ENCODE assay signal across 15 mouse cellular contexts in the genomic region with DNA sequence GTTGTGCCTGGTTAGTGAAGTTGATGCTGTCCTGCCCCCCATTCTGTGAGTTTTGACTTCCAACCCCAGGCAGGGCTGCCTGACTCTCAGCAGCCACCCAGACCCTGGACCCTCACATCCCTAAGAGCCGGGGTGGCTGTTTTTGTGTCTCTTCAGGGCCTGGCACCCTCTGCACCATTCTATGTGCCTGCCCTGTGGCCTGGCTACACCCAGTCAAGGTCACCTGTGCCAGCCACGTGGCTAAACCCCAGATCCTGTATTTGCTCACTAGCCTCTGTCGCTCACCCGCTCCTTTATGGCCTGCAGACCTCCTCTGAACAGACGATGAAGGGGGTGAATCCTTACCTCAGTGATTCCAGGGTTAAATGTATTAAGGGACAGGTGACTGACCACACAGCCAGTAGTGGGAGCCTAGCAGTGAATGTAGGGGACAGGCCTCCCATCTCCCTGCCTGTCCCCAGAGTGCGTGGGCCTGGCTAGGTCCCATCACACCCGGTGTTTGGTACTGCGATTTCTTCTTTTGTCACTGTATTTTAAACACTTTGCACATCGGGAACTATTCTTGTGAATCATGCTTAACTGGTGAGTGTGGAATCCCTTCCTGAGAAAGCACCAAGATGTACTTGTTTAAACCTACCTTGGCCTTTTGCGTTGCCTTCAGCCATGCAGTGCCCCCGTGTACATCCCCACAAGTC. TPM values are rescaled to one million over a fixed set of nuclear protein-coding genes. Genes with fewer than 3 reads are reported as not detected.
DNase-seq lines count a peak whose midpoint lies in the region; ATAC-seq and TF ChIP-seq lines count a peak whose summit lies in the region.
"Had no signal": no experiment of that assay in that cellular context is flagged by ENCODE, and none has a peak within 500 bp of the region (broad histone marks: within the 10 kb centered on the region; RNA-seq: fewer than 3 reads in every experiment).

No protein-coding gene starts in this region.

- no peak overlapping the region for H3K4me2 ChIP-seq in forebrain, embryonic 13.5 days
- no peak overlapping the region for H3K4me2 ChIP-seq in forebrain, embryonic 11.5 days (ENCODE audit: low read depth, low read length, severe bottlenecking)
- peak overlapping the region; percentile 29; the same call in 1 of the 2 replicates for H3K4me2 ChIP-seq in midbrain, postnatal 0 days (ENCODE audit: low read depth, low read length, poor library complexity, severe bottlenecking)
- peak overlapping the region; percentile 76 for H3K4me2 ChIP-seq in forebrain, postnatal 0 days (ENCODE audit: low read depth)
- H3K4me2 ChIP-seq: heart, embryonic 15.5 days had no signal

- H3K27me3 ChIP-seq in forebrain, embryonic 13.5 days, result peaks cover 17% of the 10 kb centered on the region
- peaks cover 24% of the 10 kb centered on the region for H3K27me3 ChIP-seq in forebrain, embryonic 11.5 days (ENCODE audit: control insufficient read depth, insufficient read depth, low read length)
- no peaks in the 10 kb centered on the region for H3K27me3 ChIP-seq in midbrain, postnatal 0 days (ENCODE audit: insufficient read depth, low read length)
- H3K27me3 ChIP-seq in midbrain, embryonic 10.5 days (ENCODE audit: low read depth, poor library complexity, severe bottlenecking), result peaks cover 61% of the 10 kb centered on the region
- no peaks in the 10 kb centered on the region for H3K27me3 ChIP-seq in forebrain, postnatal 0 days (ENCODE audit: insufficient read depth, low read length)

- H3K9ac ChIP-seq in forebrain, embryonic 13.5 days, result no peak overlapping the region
- no peak overlapping the region for H3K9ac ChIP-seq in forebrain, embryonic 11.5 days (ENCODE audit: low read length)
- H3K9ac ChIP-seq in midbrain, postnatal 0 days (replicated peaks; ENCODE audit: low read length, poor library complexity, severe bottlenecking), result no peak overlapping the region
- no peak overlapping the region for H3K9ac ChIP-seq in forebrain, postnatal 0 days
- H3K9ac ChIP-seq: heart, embryonic 15.5 days had no signal

- H3K4me1 ChIP-seq in forebrain, embryonic 13.5 days, result peaks cover 48% of the 10 kb centered on the region
- 0 out of 2 replicates have a peak, but pooled peaks cover 1% of the 10 kb centered on the region for H3K4me1 ChIP-seq in forebrain, embryonic 11.5 days (replicated peaks; ENCODE audit: control insufficient read depth, insufficient read depth, low read length)
- peaks cover 15% of the 10 kb centered on the region for H3K4me1 ChIP-seq in midbrain, postnatal 0 days (ENCODE audit: insufficient read depth, low read length)
- H3K4me1 ChIP-seq in midbrain, embryonic 10.5 days, result peaks cover 27% of the 10 kb centered on the region
- peaks cover 25% of the 10 kb centered on the region; the same call in 1 of the 2 replicates for H3K4me1 ChIP-seq in forebrain, postnatal 0 days (ENCODE audit: insufficient read depth)

- H3K9me3 ChIP-seq in forebrain, embryonic 13.5 days (replicated peaks), result no peaks in the 10 kb centered on the region
- no peaks in the 10 kb centered on the region for H3K9me3 ChIP-seq in forebrain, embryonic 11.5 days (ENCODE audit: control insufficient read depth, low read length)
- H3K9me3 ChIP-seq in midbrain, postnatal 0 days (ENCODE audit: low read length), result no peaks in the 10 kb centered on the region
- no peaks in the 10 kb centered on the region for H3K9me3 ChIP-seq in midbrain, embryonic 10.5 days (replicated peaks)
- H3K9me3 ChIP-seq in forebrain, postnatal 0 days (ENCODE audit: low read length), result no peaks in the 10 kb centered on the region
- H3K9me3 ChIP-seq: heart, embryonic 15.5 days had no signal

- DNase-seq in forebrain, embryonic 11.5 days (ENCODE audit: low spot score), result no peak
- DNase-seq in kidney, postnatal 36 days, result peak; percentile 23 to 34
- DNase-seq in kidney, postnatal 14 days, result no peak
- DNase-seq in midbrain, postnatal 0 days (ENCODE audit: low spot score), result no peak
- no peak for DNase-seq in midbrain, embryonic 10.5 days (ENCODE audit: low spot score)
- no peak for DNase-seq in forebrain, postnatal 0 days
- DNase-seq: adrenal gland, postnatal 25 days; gastrocnemius, postnatal 14 days; heart, adult 2 months; layer of hippocampus, postnatal 36 days; lung, adult 18-20 months; thymus, postnatal 25 days had no signal

- ATAC-seq in forebrain, embryonic 13.5 days, result no peak
- ATAC-seq in forebrain, embryonic 11.5 days (replicated peaks; ENCODE audit: low FRiP score), result no peak
- ATAC-seq in midbrain, postnatal 0 days (ENCODE audit: low FRiP score), result no peak
- no peak for ATAC-seq in forebrain, postnatal 0 days

- H3K4me3 ChIP-seq in forebrain, embryonic 13.5 days, result no peak overlapping the region
- H3K4me3 ChIP-seq in forebrain, embryonic 11.5 days (ENCODE audit: low read depth, low read length), result no peak overlapping the region
- H3K4me3 ChIP-seq in midbrain, postnatal 0 days (ENCODE audit: low read depth, low read length), result no peak overlapping the region
- H3K4me3 ChIP-seq in midbrain, embryonic 10.5 days, result no peak overlapping the region
- no peak overlapping the region for H3K4me3 ChIP-seq in forebrain, postnatal 0 days (ENCODE audit: low read depth, low read length)
- H3K4me3 ChIP-seq: heart, adult 2 months; heart, embryonic 15.5 days had no signal

- 83% methylated on average over 11 of the region's 11 CpGs for WGBS in forebrain, embryonic 13.5 days
- WGBS in forebrain, embryonic 11.5 days, result 87% methylated on average over 11 of the region's 11 CpGs
- 81% methylated on average over 11 of the region's 11 CpGs for WGBS in midbrain, postnatal 0 days
- 89% methylated on average over 11 of the region's 11 CpGs for WGBS in midbrain, embryonic 10.5 days
- WGBS in forebrain, postnatal 0 days, result 74% methylated on average over 11 of the region's 11 CpGs

- no peaks in the 10 kb centered on the region for H3K36me3 ChIP-seq in forebrain, embryonic 13.5 days (ENCODE audit: poor library complexity, severe bottlenecking)
- no peaks in the 10 kb centered on the region for H3K36me3 ChIP-seq in forebrain, embryonic 11.5 days (ENCODE audit: control insufficient read depth, insufficient read depth, low read length)
- H3K36me3 ChIP-seq in midbrain, postnatal 0 days (ENCODE audit: insufficient read depth, low read length), result peaks cover 3% of the 10 kb centered on the region; the same call in 1 of the 2 replicates
- H3K36me3 ChIP-seq in midbrain, embryonic 10.5 days, result no peaks in the 10 kb centered on the region
- H3K36me3 ChIP-seq in forebrain, postnatal 0 days (ENCODE audit: insufficient read depth), result 0 out of 2 replicates have a peak, but pooled peaks cover 3% of the 10 kb centered on the region
- H3K36me3 ChIP-seq: heart, embryonic 15.5 days had no signal

- no peak for TF ChIP-seq CTCF in midbrain, postnatal 0 days (IDR thresholded peaks at IDR 0.05)
- TF ChIP-seq CTCF in forebrain, postnatal 0 days (IDR thresholded peaks at IDR 0.05; ENCODE audit: low read depth), result no peak

- H3K27ac ChIP-seq in forebrain, embryonic 13.5 days, result peak overlapping the region; percentile 81
- no peak overlapping the region for H3K27ac ChIP-seq in forebrain, embryonic 11.5 days (ENCODE audit: low read depth, low read length)
- H3K27ac ChIP-seq in midbrain, postnatal 0 days (ENCODE audit: low read depth, low read length), result no peak overlapping the region
- no peak overlapping the region for H3K27ac ChIP-seq in midbrain, embryonic 10.5 days (replicated peaks)
- peak overlapping the region; percentile 64; the same call in 1 of the 2 replicates for H3K27ac ChIP-seq in forebrain, postnatal 0 days (ENCODE audit: low read depth, low read length)
- H3K27ac ChIP-seq: heart, adult 2 months; heart, embryonic 15.5 days had no signal

RNA-seq across cellular contexts. Expression of a gene that starts 4.0 kb away (rescaled TPM):
- 7.3 and 7.8 TPM in 2 replicates for polyA plus RNA-seq in forebrain, embryonic 13.5 days (2015; fragmentation: Nextera tagmentation; extraction: Ambion mirVana)
- polyA plus RNA-seq in forebrain, embryonic 11.5 days (2014; fragmentation: Nextera tagmentation; extraction: Ambion mirVana), result 3.2 and 4.0 TPM in 2 replicates
- total RNA-seq in midbrain, postnatal 0 days (2014; rRNA removed), result 39.6 and 71.7 TPM in 2 replicates
- polyA plus RNA-seq in midbrain, postnatal 0 days (2015; fragmentation: Nextera tagmentation; extraction: Ambion mirVana), result 32.3 and 36.2 TPM in 2 replicates
- 1.8 and 2.2 TPM in 2 replicates for polyA plus RNA-seq in midbrain, embryonic 10.5 days (2016; fragmentation: Nextera tagmentation; extraction: Ambion mirVana)
- total RNA-seq in forebrain, postnatal 0 days (2014; rRNA removed), result 28.0 and 36.7 TPM in 2 replicates
- polyA plus RNA-seq in forebrain, postnatal 0 days (2015; fragmentation: Nextera tagmentation; extraction: Ambion mirVana), result 30.0 and 33.5 TPM in 2 replicates
- total RNA-seq: adrenal gland, postnatal 25 days; hematopoietic stem cell, adult 5-6 weeks had no signal

RNA-seq across cellular contexts. Expression of a gene that starts 41.4 kb away (rescaled TPM):
- 3.7 and 6.3 TPM in 2 replicates for polyA plus RNA-seq in forebrain, embryonic 13.5 days (2015; fragmentation: Nextera tagmentation; extraction: Ambion mirVana)
- 10.2 and 12.2 TPM in 2 replicates for polyA plus RNA-seq in forebrain, embryonic 11.5 days (2014; fragmentation: Nextera tagmentation; extraction: Ambion mirVana)
- total RNA-seq in midbrain, postnatal 0 days (2014; rRNA removed), result 11.1 and 14.8 TPM in 2 replicates
- polyA plus RNA-seq in midbrain, postnatal 0 days (2015; fragmentation: Nextera tagmentation; extraction: Ambion mirVana), result 5.4 and 6.8 TPM in 2 replicates
- 13.0 and 15.1 TPM in 2 replicates for polyA plus RNA-seq in midbrain, embryonic 10.5 days (2016; fragmentation: Nextera tagmentation; extraction: Ambion mirVana)
- 4.4 and 8.4 TPM in 2 replicates for total RNA-seq in forebrain, postnatal 0 days (2014; rRNA removed)
- polyA plus RNA-seq in forebrain, postnatal 0 days (2015; fragmentation: Nextera tagmentation; extraction: Ambion mirVana), result 4.0 and 4.9 TPM in 2 replicates

Comparison
In these comparisons a context has a peak if more than half of its experiments do, and no peak if none do; other contexts are left out.
1. H3K27ac ChIP-seq: peak in forebrain, embryonic 13.5 days (single experiment) and forebrain, postnatal 0 days (single experiment); none in forebrain, embryonic 11.5 days (single experiment), midbrain, postnatal 0 days (single experiment) and midbrain, embryonic 10.5 days (single experiment).
2. H3K4me2 ChIP-seq: peak in midbrain, postnatal 0 days (single experiment) and forebrain, postnatal 0 days (single experiment); none in forebrain, embryonic 13.5 days (single experiment) and forebrain, embryonic 11.5 days (single experiment).
3. DNase-seq: peak in kidney, postnatal 36 days (2 of 2); none in forebrain, embryonic 11.5 days (single experiment), kidney, postnatal 14 days (single experiment), midbrain, postnatal 0 days (single experiment), midbrain, embryonic 10.5 days (single experiment) and forebrain, postnatal 0 days (single experiment).